Mouse (Mus musculus) layer of hippocampus, postnatal 14 days (tissue): ENCODE data around the gene Liph. TPM values are rescaled to one million over a fixed set of nuclear protein-coding genes. Genes with fewer than 3 reads are reported as not detected.
"Not testable (repeated sequence)": the region's sequence is repeated elsewhere in the genome, so short reads cannot be mapped to it uniquely, and the experiment has no call there.

ENCODE experiments used
- DNase-seq, 2 experiments: peaks; one replicate each; pipeline ENCODE4 v3.0.0; 2021 to 2022; ENCODE audit warnings: low spot score in 2 of 2, mixed read lengths in 1 of 2
- total RNA-seq, 2 experiments: library from RNA; stranded (reverse); gene quantifications; 2 replicates each; pipeline ENCODE4 v1.2.3; 2021

Gene Liph
- total RNA-seq, 2 experiments from 2014 or later = 0.29 to 0.32 TPM

DNA sequence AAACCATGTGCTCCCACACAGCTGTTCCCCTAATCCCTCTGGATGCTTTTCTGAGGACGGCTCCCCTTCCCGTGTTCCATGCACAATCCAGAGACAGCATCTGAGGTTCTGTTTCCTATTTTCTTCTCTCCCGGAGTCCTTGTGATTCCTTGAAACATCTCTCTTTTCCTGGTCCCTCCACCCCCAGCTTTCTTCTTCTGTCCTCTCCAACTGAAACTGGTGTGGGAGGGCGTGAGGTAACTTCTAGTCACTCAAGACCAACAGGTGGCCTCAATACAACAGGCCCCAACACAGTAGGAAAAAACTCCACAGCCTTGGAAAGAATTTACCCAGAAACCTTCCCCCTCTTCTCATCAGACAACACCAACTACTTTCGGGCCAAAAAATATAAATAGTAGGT lies 18.1 kb downstream of the Liph start:
- DNase-seq = no peak

DNA sequence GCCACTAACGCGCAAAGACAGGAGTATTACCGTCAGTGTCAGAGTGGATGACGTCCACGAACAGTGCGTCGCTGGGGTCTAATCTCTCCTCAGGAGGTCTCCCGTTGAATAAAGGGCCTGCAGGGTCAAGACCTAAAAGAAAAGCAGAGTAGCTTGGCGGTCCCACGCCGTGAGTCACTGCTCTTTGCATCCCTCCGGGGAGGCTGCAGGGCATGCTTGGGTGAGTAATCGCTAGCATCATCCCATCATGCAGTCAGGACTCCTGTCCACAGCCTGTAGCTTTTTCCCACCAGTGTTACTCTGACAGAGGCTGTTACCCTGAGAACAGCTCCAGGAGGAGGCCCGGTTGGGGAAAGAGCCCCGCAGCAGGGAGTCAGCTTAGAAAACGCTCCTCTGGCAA lies 19.3 kb downstream of the Liph start:
- DNase-seq = no peak

DNA sequence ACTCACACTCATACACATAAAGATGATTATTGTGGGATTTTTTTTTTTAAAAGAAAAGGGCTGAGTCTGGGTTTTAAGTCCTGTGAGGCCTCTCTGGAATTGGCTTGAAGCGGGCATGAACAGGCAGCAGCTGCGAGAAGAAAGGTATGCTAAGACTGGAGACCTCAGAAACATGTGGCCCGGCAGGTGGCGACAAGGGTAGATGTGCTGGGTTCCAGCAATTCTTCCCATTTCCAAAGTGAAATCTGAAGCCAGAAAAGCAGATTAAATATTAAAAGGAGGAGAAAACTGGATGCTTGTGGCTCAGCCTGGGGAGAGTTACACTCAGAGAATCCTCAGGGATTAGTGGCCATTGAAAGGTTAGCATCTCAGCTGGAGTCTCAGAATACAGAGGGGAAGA lies 24.0 kb downstream of the Liph start:
- DNase-seq = no peak

DNA sequence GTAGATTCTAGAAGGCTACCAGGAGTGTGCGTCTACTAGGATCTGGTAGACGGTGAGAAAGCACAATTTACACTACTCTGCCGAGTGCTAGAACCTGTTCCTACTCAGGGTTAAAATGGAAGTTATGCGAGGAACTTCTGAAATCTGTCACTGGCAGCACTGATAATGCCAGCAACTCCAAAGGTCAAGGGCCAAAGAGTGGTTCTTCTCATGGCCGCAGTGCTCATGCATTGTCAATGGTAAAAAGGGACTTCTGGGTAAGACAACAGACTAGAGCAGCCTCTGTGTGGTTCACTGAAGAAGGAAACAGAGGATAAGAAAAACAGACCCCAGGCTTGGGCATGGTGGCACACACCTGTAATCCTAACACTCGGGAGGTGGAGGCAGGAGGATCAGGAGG lies 24.9 kb downstream of the Liph start:
- DNase-seq = no peak

DNA sequence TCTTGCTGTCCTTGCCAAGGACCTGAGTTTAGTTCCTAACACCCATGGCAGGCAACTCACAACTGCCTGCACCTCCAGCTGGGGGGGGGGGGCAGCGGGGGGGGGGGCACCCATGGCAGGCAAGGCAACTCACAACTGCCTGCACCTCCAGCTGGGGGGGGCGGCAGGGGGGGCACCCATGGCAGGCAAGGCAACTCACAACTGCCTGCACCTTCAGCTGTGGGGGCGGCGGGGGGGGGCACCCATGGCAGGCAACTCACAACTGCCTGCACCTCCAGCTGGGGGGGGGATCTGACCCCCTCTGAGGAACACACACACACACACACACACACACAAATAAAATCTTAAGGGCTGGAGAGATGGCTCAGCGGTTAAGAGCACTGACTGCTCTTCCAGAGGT lies 25.6 kb downstream of the Liph start:
- DNase-seq = no peak

DNA sequence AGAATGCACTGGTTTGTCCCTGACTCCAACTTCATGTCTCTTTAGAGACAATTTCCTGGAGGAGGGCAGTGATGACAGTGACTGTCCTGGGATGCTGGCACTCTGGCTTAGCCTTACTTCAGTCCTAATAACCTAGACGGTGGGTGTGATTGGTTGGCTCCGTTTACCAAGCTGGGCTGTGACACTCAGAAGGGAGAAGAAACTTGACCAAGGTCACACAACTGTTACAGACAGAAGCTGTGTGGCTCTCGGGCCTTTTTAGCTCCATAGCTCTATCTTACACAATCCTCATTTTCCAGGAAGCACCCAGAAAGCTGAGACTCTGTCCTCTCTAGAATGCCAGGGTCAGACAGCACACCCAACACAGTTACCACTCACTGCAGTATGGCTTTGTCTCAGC lies 29.9 kb downstream of the Liph start:
- no peak for DNase-seq

DNA sequence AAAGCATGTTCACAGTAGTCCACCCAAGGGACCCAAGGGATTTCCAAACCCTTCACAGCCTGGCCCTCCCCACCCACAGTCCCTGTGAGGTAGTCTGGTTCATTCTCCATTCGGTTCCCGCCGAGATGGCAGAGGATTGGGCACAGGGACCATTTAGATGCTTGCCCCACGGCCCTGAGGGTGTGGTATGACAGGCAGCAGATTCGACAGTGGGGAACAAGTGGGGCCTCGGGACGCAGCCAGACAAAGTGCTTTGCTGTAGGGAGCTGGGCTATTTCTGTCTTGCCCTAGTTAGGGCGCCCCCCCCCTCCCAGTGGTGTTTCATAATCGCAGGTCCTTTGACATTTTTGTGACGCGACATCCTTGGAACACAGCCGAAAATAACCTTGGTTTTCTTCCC lies 39.9 kb downstream of the Liph start:
- no peak for DNase-seq

DNA sequence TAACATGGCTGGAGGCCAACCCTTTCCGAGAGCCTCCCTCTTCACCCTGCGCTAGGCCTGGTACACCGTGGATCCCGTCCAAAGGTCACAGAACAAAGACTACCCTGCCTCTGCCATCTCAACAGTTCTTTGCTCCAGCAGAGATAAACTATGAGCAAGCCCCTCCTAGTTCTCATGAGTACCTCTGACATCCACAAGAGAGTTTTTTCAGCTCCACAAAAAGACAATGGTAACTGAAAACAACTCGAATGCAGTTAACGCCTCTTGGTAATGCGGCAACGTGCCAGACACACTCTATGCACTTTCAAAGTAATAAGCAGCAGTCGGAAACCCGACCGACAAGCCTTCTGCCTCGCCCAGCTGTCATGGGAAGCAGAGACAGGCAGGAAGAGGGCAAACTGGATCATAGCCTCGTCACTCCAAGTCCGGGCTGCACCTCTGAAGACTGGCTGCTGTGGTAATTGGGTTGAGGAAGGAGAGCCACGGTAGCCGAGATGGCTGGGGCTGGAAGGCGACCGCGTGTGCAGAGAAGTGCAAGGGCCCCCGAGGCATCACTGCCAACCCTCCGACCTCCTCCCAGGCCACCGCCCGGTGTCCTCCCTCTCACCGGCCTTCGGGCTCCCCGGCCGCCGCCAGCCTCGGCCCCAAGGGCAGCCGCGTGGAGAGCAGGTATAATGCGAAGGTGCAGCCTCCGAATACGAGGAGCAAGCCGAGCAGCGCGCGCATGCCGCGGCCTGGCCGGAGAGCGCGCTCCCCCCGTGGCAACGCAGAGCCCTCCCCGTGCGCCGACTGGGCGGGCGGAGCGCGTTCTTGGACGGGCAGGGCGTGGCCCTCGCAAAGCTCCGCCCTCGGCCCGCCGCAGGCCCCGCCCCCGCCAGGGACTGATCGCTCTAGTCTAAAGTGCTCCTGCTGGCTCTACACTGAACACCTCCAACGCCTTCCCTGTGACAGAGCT lies 48.4 kb downstream of the Liph start, which contains the start of gene Tmem41a:
Tmem41a (minus strand) TSS at position 792 of the 955 bp plus-strand sequence.
- peak; percentile 74 to 82 for DNase-seq

DNA sequence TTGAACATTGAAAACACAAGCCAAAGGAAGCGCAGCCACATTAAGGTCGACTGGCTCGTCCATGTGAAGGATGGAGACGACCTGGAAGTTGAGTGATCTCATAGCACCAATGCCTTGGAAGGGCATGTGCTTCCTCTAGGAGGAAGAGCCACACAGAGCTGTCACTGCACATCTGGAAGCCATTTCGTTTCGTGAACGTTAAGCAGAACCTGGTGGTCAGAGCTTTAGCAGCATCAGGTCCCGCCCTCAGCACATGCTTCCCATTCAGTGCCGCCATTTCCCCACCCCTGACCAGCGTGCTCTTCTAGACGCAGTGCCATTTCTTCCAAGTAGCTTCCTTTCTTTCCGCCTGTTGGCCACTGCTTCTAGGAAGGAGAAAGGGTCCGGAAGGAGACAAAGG lies 67.0 kb downstream of the Liph start:
- no peak for DNase-seq

DNA sequence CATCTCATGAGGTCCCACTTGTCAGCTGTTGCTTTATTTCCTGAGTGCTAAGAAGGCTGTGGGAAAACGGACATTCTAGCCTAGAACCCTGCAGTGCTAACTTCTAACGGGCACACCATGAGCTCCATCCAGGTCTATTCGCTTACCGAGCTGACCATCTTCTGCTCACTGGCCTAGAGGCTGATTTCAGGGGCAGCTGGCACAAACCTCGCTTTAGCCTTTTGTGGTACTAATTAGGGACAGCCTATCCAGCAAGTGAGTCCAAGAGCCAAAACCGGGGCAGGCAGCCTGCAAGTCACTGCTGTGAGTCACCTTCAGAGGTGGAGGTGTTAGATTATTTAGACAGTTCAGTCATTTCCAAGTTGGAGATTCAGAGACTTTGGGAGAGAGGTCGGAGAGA lies 78.8 kb downstream of the Liph start:
- DNase-seq = no peak

DNA sequence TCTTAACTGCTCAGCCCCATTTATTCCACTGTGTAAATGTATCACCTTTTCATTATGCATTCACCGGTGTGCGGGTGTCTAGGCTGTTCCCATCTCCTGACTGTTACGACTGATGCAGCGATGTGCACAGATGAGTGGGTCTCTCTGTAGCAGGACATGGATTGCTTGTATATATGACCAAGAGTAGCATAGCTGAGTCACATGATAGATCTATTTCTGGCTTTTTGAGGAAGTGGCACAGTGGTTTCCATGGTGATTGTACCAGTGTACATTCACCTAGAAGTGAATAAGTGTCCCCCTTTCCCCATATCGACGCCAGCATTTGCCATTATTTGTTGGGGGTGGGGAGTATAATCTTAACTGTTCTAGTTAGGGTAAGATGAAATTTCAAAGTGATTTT lies 82.1 kb downstream of the Liph start:
- no peak for DNase-seq

DNA sequence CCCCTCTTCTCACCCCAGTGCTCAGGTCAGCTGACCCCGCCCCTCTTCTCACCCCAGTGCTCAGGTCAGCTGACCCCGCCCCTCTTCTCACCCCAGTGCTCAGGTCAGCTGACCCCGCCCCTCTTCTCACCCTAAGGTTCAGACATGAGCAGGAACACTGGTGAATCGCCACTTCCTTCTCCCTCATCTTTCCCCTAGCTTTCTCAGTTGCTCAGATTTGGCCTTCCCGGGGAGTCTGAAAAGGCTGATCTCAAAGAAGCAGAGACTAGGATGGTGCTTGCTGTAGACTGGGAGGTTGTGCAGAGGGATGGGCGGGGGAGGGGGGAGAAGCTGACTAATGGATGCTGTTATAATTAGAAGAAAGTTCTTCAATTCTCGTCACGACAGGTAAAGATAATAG lies 86.6 kb downstream of the Liph start:
- DNase-seq = not testable (repeated sequence)

DNA sequence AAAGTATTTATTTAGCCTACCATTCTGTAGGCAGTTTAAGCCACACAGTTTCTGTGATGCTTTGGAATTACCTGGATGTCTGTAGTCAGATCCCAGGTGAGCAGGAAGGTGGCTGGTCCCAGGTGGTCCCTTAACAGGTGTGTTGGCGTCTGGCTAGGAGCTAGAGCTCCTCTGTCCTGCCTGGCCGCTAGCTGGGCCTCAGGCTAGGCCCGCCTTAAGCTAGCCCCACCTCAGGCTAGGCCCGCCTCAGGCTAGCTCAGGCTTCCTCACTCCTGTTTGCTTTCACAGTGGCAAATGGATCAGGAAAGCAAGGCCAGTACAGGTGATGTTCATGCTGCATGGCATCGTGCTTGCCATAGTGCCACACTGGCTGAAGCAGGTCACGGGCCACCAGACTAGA lies 88.6 kb downstream of the Liph start:
- no peak for DNase-seq

DNA sequence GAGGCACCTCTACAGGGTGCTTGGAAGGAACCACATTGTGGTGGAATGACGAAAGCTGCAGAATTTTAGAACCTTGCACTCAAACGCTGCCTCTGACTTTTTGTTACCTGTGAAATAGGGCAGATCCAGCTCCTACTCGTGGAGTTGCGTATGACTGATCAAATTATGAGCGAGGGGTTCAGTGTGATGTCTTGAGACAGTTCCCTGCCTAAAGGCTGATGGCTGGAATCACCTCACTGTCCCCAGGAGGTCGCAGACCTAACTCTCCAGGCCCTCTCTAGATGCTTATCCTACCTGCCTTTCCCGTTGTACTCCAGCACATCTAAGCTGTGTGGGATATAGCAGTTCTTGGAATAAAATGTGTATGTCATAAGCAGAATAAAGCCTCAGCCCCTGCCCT lies 89.5 kb downstream of the Liph start:
- no peak for DNase-seq

DNA sequence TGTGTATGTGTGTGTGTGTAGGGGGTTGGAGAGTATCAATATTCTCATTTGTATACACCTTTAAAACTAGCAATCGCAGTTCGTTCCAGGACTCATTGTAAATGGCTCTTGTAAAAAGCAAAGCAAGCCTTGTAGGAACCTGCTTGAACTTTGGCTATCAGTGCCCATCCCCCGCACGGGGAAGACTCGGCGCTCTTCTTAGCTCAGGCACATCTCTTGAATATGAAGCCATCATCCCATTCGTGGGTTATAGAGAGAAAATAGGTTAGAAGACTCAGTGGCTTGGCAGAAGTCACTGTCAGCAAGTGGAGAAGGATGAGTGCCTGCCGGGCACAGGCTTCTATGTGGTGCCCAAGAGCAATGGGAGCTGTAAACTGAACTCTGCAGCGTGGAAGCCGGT lies 90.8 kb downstream of the Liph start:
- DNase-seq = no peak

Other genes with a start within 250 kb of the Liph start
- gene Ehhadh, start 207.9 kb downstream of the Liph start, total RNA-seq = 1 to 10 TPM; 1.3 to 1.7 TPM
- gene Map3k13, start 201.3 kb downstream of the Liph start, total RNA-seq = 10 to 100 TPM; 14.7 to 15.1 TPM
- 10 to 100 TPM; 17.5 to 18.5 TPM for gene Tmem41a, start 48.1 kb downstream of the Liph start, total RNA-seq
- gene Senp2, start 13.8 kb upstream of the Liph start, total RNA-seq = 10 to 100 TPM; 73.5 to 77.0 TPM
- gene Igf2bp2, start 167.6 kb upstream of the Liph start, total RNA-seq = 1 to 10 TPM; 1.1 TPM